Mouse (Mus musculus) ES-E14 (cell line): ENCODE results near the gene Lrfn2. TPM values are rescaled to one million over a fixed set of nuclear protein-coding genes. Genes with fewer than 3 reads are reported as not detected.

ENCODE experiments used
- DNase-seq: peaks from one replicate; pipeline ENCODE4 v3.0.0-alpha.2; 2013; ENCODE audit warnings: low read depth, low spot score
- H3K27ac ChIP-seq: 2 replicates; pipeline ENCODE4 v1.5.1; 2012; ENCODE audit warnings: low read depth, mild to moderate bottlenecking, low read length, moderate library complexity, mixed read lengths; ENCODE audit not compliant: poor library complexity, insufficient read depth, severe bottlenecking
- H3K36me3 ChIP-seq: 2 replicates; pipeline ENCODE4 v1.6.1; 2012; ENCODE audit warnings: mild to moderate bottlenecking, low read length, moderate library complexity, mixed read lengths; ENCODE audit not compliant: control insufficient read depth, poor library complexity, insufficient read depth, severe bottlenecking
- H3K4me1 ChIP-seq, 2 experiments: fragments of 150-350 bp in 1 of 2; sonication (generic) in 1 of 2; 2 replicates each; pipeline ENCODE4 v1.6.1; 2012; ENCODE audit warnings: low read length in 2 of 2, mild to moderate bottlenecking in 1 of 2, mixed read lengths in 1 of 2; ENCODE audit not compliant: control insufficient read depth in 2 of 2, insufficient read depth in 2 of 2, poor library complexity in 1 of 2
- H3K4me3 ChIP-seq, 2 experiments: fragments of 150-350 bp in 1 of 2; sonication (generic) in 1 of 2; 2 replicates each; pipeline ENCODE4 v1.5.1; 2012; ENCODE audit warnings: low read length in 2 of 2, low read depth in 1 of 2, mild to moderate bottlenecking in 1 of 2, mixed read lengths in 1 of 2; ENCODE audit not compliant: insufficient read depth in 1 of 2, poor library complexity in 1 of 2, severe bottlenecking in 1 of 2
- H3K9ac ChIP-seq: 2 replicates; pipeline ENCODE4 v1.6.1; 2012; ENCODE audit warnings: low read depth, mild to moderate bottlenecking, low read length, mixed read lengths; ENCODE audit not compliant: poor library complexity, insufficient read depth, severe bottlenecking
- H3K9me3 ChIP-seq: fragments of 150-350 bp; sonication (generic); 2 replicates; pipeline ENCODE4 v1.6.1; 2012; ENCODE audit warnings: low read depth, mild to moderate bottlenecking, low read length; ENCODE audit not compliant: control insufficient read depth, insufficient read depth
- CHD2 ChIP-seq: IDR thresholded peaks from 2 replicates; pipeline ENCODE4 v1.6.1; 2014; ENCODE audit warnings: mild to moderate bottlenecking, low read depth, low read length, inconsistent platforms
- HCFC1 ChIP-seq: IDR thresholded peaks from 2 replicates; pipeline ENCODE4 v1.6.1; 2012; ENCODE audit warnings: low read length, inconsistent platforms, borderline replicate concordance; ENCODE audit not compliant: insufficient read depth
- MAFK ChIP-seq: IDR thresholded peaks from 2 replicates; pipeline ENCODE4 v1.6.1; 2014; ENCODE audit warnings: mild to moderate bottlenecking, low read depth, low read length, inconsistent platforms; ENCODE audit not compliant: insufficient read depth
- ZC3H11A ChIP-seq: IDR thresholded peaks from 2 replicates; pipeline ENCODE4 v1.6.1; 2012; ENCODE audit warnings: low read depth, mild to moderate bottlenecking, inconsistent platforms, low read length, borderline replicate concordance
- ZNF384 ChIP-seq: IDR thresholded peaks from 2 replicates; pipeline ENCODE4 v1.6.1; 2012; ENCODE audit warnings: low read depth, low read length, inconsistent platforms
- in situ Hi-C, 2 experiments: fragments of 600-800 bp; cut with MboI; formaldehyde crosslinking; loops; one replicate each; pipeline ENCODE4 v1.15.1; 2025; ENCODE audit warnings: low sequenced_read_pairs in 2 of 2, inconsistent platforms in 1 of 2; ENCODE audit not compliant: unreplicated experiment in 2 of 2
- total RNA-seq: library from RNA; depleted of rRNA; stranded (reverse); fragments of 300-350 nt; gene quantifications from 2 replicates; pipeline ENCODE4 v1.2.3, GENCODE M21; 2012

Gene Lrfn2
- total RNA-seq, 1 experiment = 0.13 TPM

DNA sequence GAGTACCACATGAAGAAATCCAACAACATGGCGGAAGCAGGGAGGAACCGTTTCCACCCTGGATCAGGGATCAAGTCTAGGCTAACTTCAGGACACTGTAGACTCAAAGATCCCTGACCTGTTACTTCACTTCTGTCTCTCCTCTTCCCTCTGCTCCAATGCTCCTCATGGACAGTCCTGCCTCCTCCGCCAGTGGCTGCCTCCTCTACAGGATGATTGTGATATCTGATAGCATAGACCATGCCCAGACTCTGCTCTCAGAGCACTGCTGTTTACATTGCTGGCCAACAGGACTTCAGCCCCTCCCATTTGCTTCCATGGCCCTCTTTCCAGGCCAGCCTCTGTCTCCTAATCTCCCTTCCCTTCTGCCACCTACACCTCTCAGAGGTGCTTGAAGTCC, 132.9 kb downstream of the Lrfn2 start:
- Histone ChIP-seq H3K4me1 (peaks cover 6 to 9% of the 10 kb centered on the region in 2 experiments; a peak in 3 of 4 replicates), H3K36me3 (no peaks in the 10 kb centered on the region), H3K9me3 (no peaks in the 10 kb centered on the region), H3K9ac (no peak overlapping the region), H3K27ac (no peak overlapping the region), H3K4me3 (no peak overlapping the region)
- TF ChIP-seq CHD2 (no peak), HCFC1 (no peak), MAFK (no peak), ZC3H11A (no peak), ZNF384 (no peak)
- no peak for DNase-seq
- in situ Hi-C loops = no loop called here

DNA sequence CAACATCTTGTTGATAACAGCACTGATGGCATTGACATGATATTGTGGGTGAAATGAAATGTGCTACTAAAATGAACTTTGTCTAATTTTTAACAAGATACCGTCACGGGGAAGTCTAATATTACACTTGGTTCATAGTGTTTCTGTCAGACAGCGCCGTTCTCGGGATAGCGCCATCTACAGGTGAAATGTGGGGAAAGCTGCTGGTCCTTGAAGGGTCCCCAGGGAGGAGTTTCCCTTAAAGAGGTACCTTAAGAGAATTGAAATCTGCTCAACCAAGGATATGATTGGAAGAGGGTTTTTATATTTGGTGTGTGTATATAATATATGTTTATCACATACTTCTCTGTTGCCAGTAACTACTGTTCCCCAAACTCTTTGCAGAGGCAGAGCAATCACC, 134.6 kb downstream of the Lrfn2 start:
- in situ Hi-C loops = no loop called here
- Histone ChIP-seq H3K4me1 (peaks cover 6 to 9% of the 10 kb centered on the region in 2 experiments; a peak in 3 of 4 replicates), H3K9ac (no peak overlapping the region)

DNA sequence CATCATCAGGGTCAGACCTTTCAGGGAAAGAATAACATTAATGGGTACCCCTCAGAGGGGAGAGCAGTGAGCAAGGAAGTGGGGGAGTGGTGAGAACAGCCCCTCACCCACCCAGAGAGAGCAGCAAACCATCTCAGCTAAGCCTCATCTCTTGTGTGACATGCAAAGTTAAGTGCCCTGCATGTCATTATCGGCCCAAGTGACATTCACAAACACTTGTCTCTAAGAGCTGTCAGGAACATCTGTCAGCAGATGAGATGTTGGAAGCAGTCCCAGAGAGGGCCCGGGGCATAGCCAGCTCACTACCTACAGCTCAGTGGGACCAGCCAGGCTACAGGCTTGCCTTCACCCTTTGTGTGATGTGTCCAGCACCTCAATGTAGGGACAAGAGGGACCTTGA, 146.0 kb downstream of the Lrfn2 start:
- no peak overlapping the region for H3K27ac ChIP-seq
- H3K9me3 ChIP-seq = no peaks in the 10 kb centered on the region
- in situ Hi-C loops = no loop called here
- H3K9ac ChIP-seq = no peak overlapping the region
- H3K36me3 ChIP-seq = no peaks in the 10 kb centered on the region
- H3K4me3 ChIP-seq = no peak overlapping the region
- H3K4me1 ChIP-seq = no peaks in the 10 kb centered on the region
- no peak for TF ChIP-seq ZC3H11A
- TF ChIP-seq HCFC1 = no peak
- TF ChIP-seq CHD2 = no peak
- DNase-seq = no peak

More for the DNA sequence above, 134.6 kb downstream of the Lrfn2 start:
- TF ChIP-seq ZC3H11A (no peak), HCFC1 (no peak), ZNF384 (no peak), MAFK (no peak), CHD2 (no peak)
- Histone ChIP-seq H3K36me3 (no peaks in the 10 kb centered on the region), H3K27ac (no peak overlapping the region), H3K4me3 (no peak overlapping the region), H3K9me3 (no peaks in the 10 kb centered on the region)
- no peak for DNase-seq

DNA sequence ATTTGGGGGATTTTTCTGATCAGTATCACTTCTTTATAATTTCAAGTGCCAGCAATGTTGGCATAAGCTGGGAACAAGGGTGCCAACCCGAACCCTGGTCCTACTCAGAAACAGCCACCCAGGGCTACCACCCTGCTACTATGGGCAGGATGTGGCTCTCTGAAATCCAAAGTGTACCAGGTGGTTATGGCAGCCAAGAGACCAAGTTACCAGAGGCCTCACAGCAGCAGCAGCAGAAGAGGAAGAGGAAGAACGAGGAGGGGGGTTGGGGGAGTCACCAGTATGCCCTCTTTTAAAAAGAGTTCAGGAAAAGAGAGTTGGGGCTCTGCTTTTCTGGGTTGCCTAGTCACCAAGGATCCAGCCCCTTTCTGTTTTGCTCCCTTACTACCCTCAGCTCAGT, 147.5 kb downstream of the Lrfn2 start:
- H3K4me1 ChIP-seq = no peaks in the 10 kb centered on the region
- in situ Hi-C loops = no loop called here
- no peaks in the 10 kb centered on the region for H3K36me3 ChIP-seq
- H3K4me3 ChIP-seq = no peak overlapping the region
- DNase-seq = no peak
- no peaks in the 10 kb centered on the region for H3K9me3 ChIP-seq
- H3K9ac ChIP-seq = no peak overlapping the region
- no peak overlapping the region for H3K27ac ChIP-seq
- TF ChIP-seq MAFK (no peak), ZC3H11A (no peak), CHD2 (no peak), HCFC1 (no peak), ZNF384 (no peak)

GRCm38 (mm10) chr17:49083594-49084380, 151.6 kb downstream of the Lrfn2 start:
- Histone ChIP-seq H3K9me3 (no peaks in the 10 kb centered on the region), H3K4me3 (no peak overlapping the region), H3K36me3 (no peaks in the 10 kb centered on the region), H3K27ac (no peak overlapping the region), H3K4me1 (no peaks in the 10 kb centered on the region), H3K9ac (no peak overlapping the region)
- in situ Hi-C loops = no loop called here
- no peak for DNase-seq
- TF ChIP-seq MAFK (no peak), HCFC1 (no peak), ZNF384 (no peak), ZC3H11A (no peak), CHD2 (no peak)
